Mouse (Mus musculus) limb, embryonic 15.5 days (tissue): ENCODE measurements around the gene Bckdk. TPM values are rescaled to one million over a fixed set of nuclear protein-coding genes. Genes with fewer than 3 reads are reported as not detected.
"Not testable (repeated sequence)": the region's sequence is repeated elsewhere in the genome, so short reads cannot be mapped to it uniquely, and the experiment has no call there.

Experiments
- ATAC-seq: fragments of 200-750 bp; cut with Nextera tagmentation; 2 replicates; pipeline ENCODE4 v1.8.0; 2017; ENCODE audit warnings: low read depth, moderate TSS enrichment; ENCODE audit not compliant: insufficient number of reproducible peaks, low FRiP score, low TSS enrichment
- H3K27ac ChIP-seq: fragments of 300-500 bp; sonication (generic); 2 replicates; pipeline ENCODE4 v1.5.1; 2015; ENCODE audit warnings: moderate library complexity, mild to moderate bottlenecking, inconsistent platforms
- H3K27me3 ChIP-seq: fragments of 300-500 bp; sonication (generic); 2 replicates; pipeline ENCODE4 v1.6.1; 2015; ENCODE audit warnings: inconsistent platforms
- H3K36me3 ChIP-seq: fragments of 300-500 bp; sonication (generic); 2 replicates; pipeline ENCODE4 v1.6.1; 2015; ENCODE audit warnings: inconsistent platforms
- H3K4me1 ChIP-seq: fragments of 300-500 bp; sonication (generic); 2 replicates; pipeline ENCODE4 v1.6.1; 2015; ENCODE audit warnings: inconsistent platforms
- H3K4me2 ChIP-seq: fragments of 300-500 bp; sonication (generic); 2 replicates; pipeline ENCODE4 v1.6.1; 2015; ENCODE audit warnings: mild to moderate bottlenecking, inconsistent platforms
- H3K4me3 ChIP-seq: fragments of 300-500 bp; sonication (generic); 2 replicates; pipeline ENCODE4 v1.5.1; 2015; ENCODE audit warnings: mild to moderate bottlenecking, inconsistent platforms
- H3K9ac ChIP-seq: fragments of 300-500 bp; sonication (generic); 2 replicates; pipeline ENCODE4 v1.6.1; 2015; ENCODE audit warnings: inconsistent platforms
- H3K9me3 ChIP-seq: fragments of 300-500 bp; sonication (generic); 2 replicates; pipeline ENCODE4 v1.6.1; 2016; ENCODE audit warnings: inconsistent platforms
- WGBS: fragments of 180-500 bp; shearing (Covaris S2); methylation state at CpG from one replicate; pipeline ENCODE4 v1.1.7; 2015; 5-methylcytosine and 5-hydroxymethylcytosine counted together
- polyA plus RNA-seq: library from polyadenylated mRNA; unstranded; fragments of >200 nt; fragmentation: Nextera tagmentation; extraction: Ambion mirVana; gene quantifications from 2 replicates; pipeline ENCODE4 v1.2.1, GENCODE M21; 2015

The Bckdk gene
- polyA plus RNA-seq, 1 experiment from 2014 or later, result 98.3 TPM

- Histone ChIP-seq H3K36me3 (peaks cover 61% of the 10 kb centered on the region), H3K27me3 (no peaks in the 10 kb centered on the region), H3K4me3 (no peak overlapping the region), H3K4me2 (no peak overlapping the region), H3K9me3 (no peaks in the 10 kb centered on the region), H3K9ac (no peak overlapping the region), H3K27ac (no peak overlapping the region), H3K4me1 (peaks cover 29% of the 10 kb centered on the region)
- 94% methylated on average over 9 of the region's 9 CpGs for WGBS
- ATAC-seq, result no peak
Measured at GRCm38 (mm10) chr7:127879301-127879700, 24.6 kb upstream of the Bckdk start.

- H3K36me3 ChIP-seq, result peaks cover 71% of the 10 kb centered on the region
Measured at GRCm38 (mm10) chr7:127880431-127880830, 23.5 kb upstream of the Bckdk start.

GRCm38 (mm10) chr7:127885951-127886350 is 17.9 kb upstream of the Bckdk start:
- peaks cover 36% of the 10 kb centered on the region for H3K4me1 ChIP-seq
- no peak for ATAC-seq
- peaks cover 97% of the 10 kb centered on the region for H3K36me3 ChIP-seq
- no peaks in the 10 kb centered on the region for H3K9me3 ChIP-seq
- no peak overlapping the region for H3K9ac ChIP-seq
- H3K4me3 ChIP-seq, result no peak overlapping the region
- 53% methylated on average over 6 of the region's 6 CpGs for WGBS
- H3K27me3 ChIP-seq, result no peaks in the 10 kb centered on the region
- H3K27ac ChIP-seq, result no peak overlapping the region
- no peak overlapping the region for H3K4me2 ChIP-seq

More at GRCm38 (mm10) chr7:127880431-127880830, 23.5 kb upstream of the Bckdk start:
- Histone ChIP-seq H3K9me3 (no peaks in the 10 kb centered on the region), H3K27ac (no peak overlapping the region), H3K4me3 (no peak overlapping the region), H3K27me3 (no peaks in the 10 kb centered on the region), H3K4me1 (peaks cover 28% of the 10 kb centered on the region), H3K9ac (no peak overlapping the region), H3K4me2 (no peak overlapping the region)
- WGBS, result 87% methylated on average over 12 of the region's 12 CpGs
- ATAC-seq, result no peak

DNA sequence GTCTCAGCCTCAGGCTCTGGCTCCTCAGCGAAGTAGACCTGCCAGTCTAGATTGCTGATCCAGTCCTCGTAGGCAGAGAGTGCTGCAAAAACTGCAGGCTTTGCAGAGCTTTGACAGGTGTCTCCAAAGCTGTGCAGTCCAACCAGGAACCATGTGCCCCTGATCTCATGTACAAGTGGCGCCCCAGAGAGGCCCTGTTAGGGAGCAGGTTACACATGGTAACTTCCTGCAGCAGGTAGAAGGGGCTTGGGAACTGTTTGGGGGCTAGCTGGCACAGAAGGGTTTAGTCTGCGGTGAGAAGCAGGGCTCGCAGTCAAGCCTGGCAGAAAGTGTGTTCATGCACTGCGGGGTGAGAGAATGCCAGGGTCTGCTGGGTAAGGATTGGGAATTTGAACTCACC is 17.3 kb upstream of the Bckdk start:
- Histone ChIP-seq H3K9me3 (no peaks in the 10 kb centered on the region), H3K4me2 (no peak overlapping the region), H3K4me1 (peaks cover 36% of the 10 kb centered on the region), H3K27me3 (no peaks in the 10 kb centered on the region), H3K36me3 (peaks cover 97% of the 10 kb centered on the region), H3K4me3 (no peak overlapping the region), H3K27ac (no peak overlapping the region), H3K9ac (no peak overlapping the region)
- 85% methylated on average over 6 of the region's 6 CpGs for WGBS
- ATAC-seq, result no peak

DNA sequence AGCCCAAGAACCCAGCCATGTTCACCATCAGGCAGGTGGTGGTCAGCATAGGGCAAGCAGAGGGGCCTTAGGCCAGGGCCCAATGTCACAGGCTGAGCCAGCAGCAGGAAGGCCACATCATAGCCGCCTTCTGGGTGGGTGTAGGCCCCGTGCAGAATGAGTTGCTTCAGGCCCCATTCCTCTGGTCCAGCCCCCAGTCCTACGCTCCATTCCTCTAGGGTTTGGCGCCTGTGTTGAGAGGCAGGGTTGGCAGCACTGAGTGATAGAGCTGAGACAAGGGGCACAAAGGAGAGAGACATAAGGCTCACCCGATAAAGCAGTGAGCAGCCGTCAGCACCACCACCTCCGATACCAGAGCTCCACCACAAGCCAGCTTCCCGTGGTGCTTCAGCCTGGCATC is 16.7 kb upstream of the Bckdk start:
- Histone ChIP-seq H3K27me3 (no peaks in the 10 kb centered on the region), H3K4me3 (no peak overlapping the region), H3K36me3 (peaks cover 97% of the 10 kb centered on the region), H3K9ac (no peak overlapping the region), H3K9me3 (no peaks in the 10 kb centered on the region), H3K27ac (no peak overlapping the region), H3K4me2 (no peak overlapping the region), H3K4me1 (peaks cover 36% of the 10 kb centered on the region)
- WGBS, result 85% methylated on average over 8 of the region's 8 CpGs
- no peak for ATAC-seq

- Histone ChIP-seq H3K4me1 (peaks cover 36% of the 10 kb centered on the region), H3K4me3 (no peak overlapping the region), H3K27ac (no peak overlapping the region), H3K9me3 (no peaks in the 10 kb centered on the region), H3K4me2 (no peak overlapping the region), H3K36me3 (peaks cover 97% of the 10 kb centered on the region), H3K27me3 (no peaks in the 10 kb centered on the region), H3K9ac (no peak overlapping the region)
- WGBS, result 66% methylated on average over 3 of the region's 3 CpGs
- no peak for ATAC-seq
Measured at GRCm38 (mm10) chr7:127887781-127888180, 16.1 kb upstream of the Bckdk start.

GRCm38 (mm10) chr7:127888821-127889220 is 15.1 kb upstream of the Bckdk start:
- ATAC-seq, result no peak
- H3K4me2 ChIP-seq, result no peak overlapping the region
- H3K4me3 ChIP-seq, result no peak overlapping the region
- no peak overlapping the region for H3K9ac ChIP-seq
- 62% methylated on average over 3 of the region's 3 CpGs for WGBS
- no peaks in the 10 kb centered on the region for H3K9me3 ChIP-seq
- H3K27ac ChIP-seq, result no peak overlapping the region
- H3K27me3 ChIP-seq, result no peaks in the 10 kb centered on the region
- H3K36me3 ChIP-seq, result peaks cover 91% of the 10 kb centered on the region
- peaks cover 28% of the 10 kb centered on the region for H3K4me1 ChIP-seq

DNA sequence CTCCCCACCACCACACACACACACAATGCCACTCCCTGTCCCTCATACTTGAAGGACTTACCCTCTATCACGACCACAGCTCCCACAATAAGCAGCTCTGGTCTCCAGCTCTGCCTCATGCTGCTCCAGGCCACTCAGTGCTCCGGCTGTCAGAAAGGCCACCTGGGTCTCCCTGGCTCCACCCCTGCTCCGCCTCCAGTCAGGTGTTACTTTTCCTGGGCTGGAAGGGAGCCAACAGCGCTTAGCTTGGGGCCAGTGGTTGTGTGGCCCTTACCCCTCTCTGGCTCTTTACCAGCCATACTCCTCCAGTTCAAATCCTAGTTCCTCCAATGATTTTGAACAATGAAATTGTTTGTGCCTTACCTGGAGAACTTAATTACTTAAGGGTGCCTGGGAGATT is 13.1 kb upstream of the Bckdk start, which contains the start of gene Prss53:
Prss53 (minus strand) TSS at position 173 of the 400 bp plus-strand sequence.
- Histone ChIP-seq H3K27ac (peak within 1 kb of the TSS; percentile 3; the same call in 1 of the 2 replicates), H3K9ac (no peak within 1 kb of the TSS), H3K4me2 (no peak within 1 kb of the TSS), H3K36me3 (peaks cover 72% of the 10 kb centered on the region), H3K4me1 (peaks cover 26% of the 10 kb centered on the region), H3K4me3 (no peak within 1 kb of the TSS), H3K27me3 (no peaks in the 10 kb centered on the region), H3K9me3 (no peaks in the 10 kb centered on the region)
- 20% methylated on average over 4 of the region's 4 CpGs for WGBS
- no peak for ATAC-seq

- Histone ChIP-seq H3K4me3 (peak overlapping the region; percentile 74), H3K27ac (peak overlapping the region; percentile 90; the same call in 1 of the 2 replicates), H3K36me3 (peaks cover 37% of the 10 kb centered on the region), H3K27me3 (no peaks in the 10 kb centered on the region), H3K9me3 (no peaks in the 10 kb centered on the region), H3K4me1 (peaks cover 19% of the 10 kb centered on the region), H3K4me2 (peak overlapping the region; percentile 79), H3K9ac (no peak overlapping the region)
- WGBS, result 66% methylated on average over 5 of the region's 5 CpGs
- ATAC-seq, result no peak
Measured at GRCm38 (mm10) chr7:127894480-127894879, 9.4 kb upstream of the Bckdk start.

- Histone ChIP-seq H3K9me3 (no peaks in the 10 kb centered on the region), H3K27me3 (no peaks in the 10 kb centered on the region), H3K4me3 (peak within 1 kb of the TSS; percentile 74), H3K4me2 (peak within 1 kb of the TSS; percentile 79), H3K9ac (peak within 1 kb of the TSS; percentile 74), H3K36me3 (peaks cover 28% of the 10 kb centered on the region), H3K4me1 (peaks cover 13% of the 10 kb centered on the region), H3K27ac (peak within 1 kb of the TSS; percentile 90)
- peak; percentile 94 for ATAC-seq
- WGBS, result under 1% methylated on average over 26 of the region's 26 CpGs
Measured at GRCm38 (mm10) chr7:127895442-127895841, 8.4 kb upstream of the Bckdk start, which contains the start of the genes Gm21974 and Vkorc1. Gm21974 (minus strand) TSS chr7:127895454. Vkorc1 (minus strand) TSS chr7:127895617.

DNA sequence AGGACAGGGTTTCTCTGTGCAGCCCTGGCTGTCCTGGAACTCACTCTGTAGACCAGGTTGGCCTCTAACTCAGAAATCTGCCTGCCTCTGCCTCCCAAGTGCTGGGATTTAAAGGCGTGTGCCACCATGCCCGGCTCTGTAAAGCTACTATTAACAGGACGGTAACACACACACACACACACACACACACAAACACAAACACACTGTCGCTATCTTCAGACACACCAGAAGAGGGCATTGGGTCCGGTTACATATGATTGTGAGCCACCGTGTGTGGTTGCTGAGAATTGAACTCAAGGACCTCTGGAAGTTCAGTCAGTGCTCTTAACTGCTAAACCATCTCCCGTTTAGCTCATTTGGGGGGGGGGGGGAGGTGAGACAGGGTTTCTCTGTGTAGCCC is 8.0 kb upstream of the Bckdk start:
- H3K4me1 ChIP-seq, H3K27me3 ChIP-seq, H3K9me3 ChIP-seq, H3K9ac ChIP-seq, ATAC-seq: not testable (repeated sequence)
- Histone ChIP-seq H3K27ac (peak overlapping the region; percentile 47; the same call in 1 of the 2 replicates), H3K4me2 (peak overlapping the region; percentile 79), H3K4me3 (peak overlapping the region; percentile 74), H3K36me3 (peaks cover 24% of the 10 kb centered on the region)
- WGBS, result 76% methylated on average over 7 of the region's 7 CpGs

- no peak overlapping the region for H3K4me2 ChIP-seq
- no peak overlapping the region for H3K27ac ChIP-seq
- H3K27me3 ChIP-seq, result no peaks in the 10 kb centered on the region
- H3K4me3 ChIP-seq, result no peak overlapping the region
- 60% methylated on average over 13 of the region's 13 CpGs for WGBS
- H3K9me3 ChIP-seq, result no peaks in the 10 kb centered on the region
- H3K4me1 ChIP-seq, result peaks cover 10% of the 10 kb centered on the region
- no peak for ATAC-seq
- H3K36me3 ChIP-seq, result peaks cover 19% of the 10 kb centered on the region
- no peak overlapping the region for H3K9ac ChIP-seq
Measured at GRCm38 (mm10) chr7:127896384-127896783, 7.5 kb upstream of the Bckdk start.

DNA sequence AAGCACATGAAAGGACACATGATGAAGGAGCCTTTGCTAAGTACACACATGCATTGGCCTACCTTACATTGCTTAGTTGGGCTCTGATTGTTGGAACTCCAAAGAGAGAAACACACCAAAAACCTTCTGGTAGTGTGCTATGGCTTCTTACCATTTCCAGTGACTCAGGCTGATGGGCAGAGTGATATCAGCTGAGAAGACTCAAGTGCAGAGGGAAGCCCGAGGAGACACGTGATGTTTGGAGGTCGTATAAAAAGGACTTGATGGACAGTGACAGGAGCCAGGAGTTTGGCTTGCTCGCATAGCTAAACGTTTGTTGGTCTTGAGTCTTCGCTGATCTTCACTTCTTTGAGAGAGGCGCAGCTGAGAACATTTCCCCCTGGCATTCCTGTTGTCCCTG is 6.3 kb upstream of the Bckdk start:
- Histone ChIP-seq H3K4me2 (no peak overlapping the region), H3K36me3 (peaks cover 7% of the 10 kb centered on the region), H3K9me3 (no peaks in the 10 kb centered on the region), H3K27ac (no peak overlapping the region), H3K4me1 (peaks cover 10% of the 10 kb centered on the region), H3K27me3 (no peaks in the 10 kb centered on the region), H3K9ac (no peak overlapping the region), H3K4me3 (no peak overlapping the region)
- ATAC-seq, result no peak
- 84% methylated on average over 7 of the region's 7 CpGs for WGBS
